Mouse (Mus musculus) thymus, adult 2 months (tissue): ENCODE data around the gene Hltf. TPM values are rescaled to one million over a fixed set of nuclear protein-coding genes. Genes with fewer than 3 reads are reported as not detected.
A peak's percentile ranks its signal among the peaks of the same experiment; 100 is the strongest.

Experiments used
- DNase-seq: peaks from one replicate; pipeline ENCODE4 v3.0.0; 2021
- H3K27ac ChIP-seq: fragments of 200-500 bp; 2 replicates; pipeline ENCODE4 v1.5.1; 2012; ENCODE audit warnings: low read length, control low read depth; ENCODE audit not compliant: control insufficient read depth, insufficient read depth
- H3K27me3 ChIP-seq: fragments of 200-500 bp; 2 replicates; pipeline ENCODE4 v1.6.1; 2012; ENCODE audit warnings: mild to moderate bottlenecking, low read length, moderate library complexity, mixed read lengths; ENCODE audit not compliant: control insufficient read depth, insufficient read depth
- H3K36me3 ChIP-seq: fragments of 200-500 bp; 2 replicates; pipeline ENCODE4 v1.6.1; 2012; ENCODE audit warnings: mild to moderate bottlenecking, low read length, moderate library complexity; ENCODE audit not compliant: control insufficient read depth, insufficient read depth
- H3K4me1 ChIP-seq: fragments of 200-500 bp; replicated peaks from 2 replicates; pipeline ENCODE4 v1.6.1; 2012; ENCODE audit warnings: low read length; ENCODE audit not compliant: control insufficient read depth, insufficient read depth
- H3K4me3 ChIP-seq: fragments of 200-500 bp; 2 replicates; pipeline ENCODE4 v1.5.1; 2012; ENCODE audit warnings: mild to moderate bottlenecking, low read length, control low read depth, moderate library complexity; ENCODE audit not compliant: control insufficient read depth, insufficient read depth
- CTCF ChIP-seq: fragments of 200-500 bp; IDR thresholded peaks from 2 replicates; pipeline ENCODE4 v1.5.1; 2012; ENCODE audit warnings: mild to moderate bottlenecking, control low read depth, low read length, moderate library complexity, borderline replicate concordance; ENCODE audit not compliant: control insufficient read depth, poor library complexity, insufficient read depth; ENCODE audit errors: extremely low read depth
- POLR2A ChIP-seq: fragments of 200-500 bp; IDR thresholded peaks from 2 replicates; pipeline ENCODE4 v1.6.1; 2012; ENCODE audit warnings: mild to moderate bottlenecking, low read length, control low read depth, moderate library complexity; ENCODE audit not compliant: control insufficient read depth, poor library complexity, insufficient read depth; ENCODE audit errors: extremely low read depth
- WGBS: fragments of 180-500 bp; shearing (Covaris S2); methylation state at CpG from one replicate; pipeline ENCODE4 v1.1.7; 2018; 5-methylcytosine and 5-hydroxymethylcytosine counted together
- polyA plus RNA-seq: library from polyadenylated mRNA; depleted of rRNA; stranded (reverse); fragments of >200 nt; gene quantifications from 2 replicates; pipeline ENCODE4 v1.2.3, GENCODE M21; 2012

Gene Hltf
- polyA plus RNA-seq, 1 experiment = 8.2 TPM

GRCm38 (mm10) chr3:20133745-20134144 lies 76.1 kb downstream of the Hltf start:
- DNase-seq = no peak
- Histone ChIP-seq H3K27ac (no peak overlapping the region), H3K27me3 (no peaks in the 10 kb centered on the region), H3K4me3 (no peak overlapping the region), H3K4me1 (no peaks in the 10 kb centered on the region), H3K36me3 (no peaks in the 10 kb centered on the region)
- no peak for TF ChIP-seq CTCF
- TF ChIP-seq POLR2A = no peak
- 95% methylated on average over 1 of the region's 1 CpGs for WGBS

- no peaks in the 10 kb centered on the region for H3K4me1 ChIP-seq
- 91% methylated on average over 3 of the region's 3 CpGs for WGBS
- no peak for DNase-seq
- TF ChIP-seq CTCF (no peak), POLR2A (no peak)
- H3K36me3 ChIP-seq = peaks cover 2% of the 10 kb centered on the region; the same call in 1 of the 2 replicates
- H3K27ac ChIP-seq = no peak overlapping the region
- H3K4me3 ChIP-seq = no peak overlapping the region
- no peaks in the 10 kb centered on the region for H3K27me3 ChIP-seq
Observed at GRCm38 (mm10) chr3:20134545-20134944, 76.9 kb downstream of the Hltf start.

- peaks cover 3% of the 10 kb centered on the region for H3K4me1 ChIP-seq
- TF ChIP-seq CTCF = no peak
- TF ChIP-seq POLR2A = no peak
- no peaks in the 10 kb centered on the region for H3K27me3 ChIP-seq
- no peak overlapping the region for H3K27ac ChIP-seq
- 62% methylated on average over 9 of the region's 9 CpGs for WGBS
- no peak overlapping the region for H3K4me3 ChIP-seq
- DNase-seq = no peak
- H3K36me3 ChIP-seq = peaks cover 4% of the 10 kb centered on the region; the same call in 1 of the 2 replicates
Observed at GRCm38 (mm10) chr3:20136868-20137581, 79.4 kb downstream of the Hltf start.

GRCm38 (mm10) chr3:20141240-20141639 lies 83.6 kb downstream of the Hltf start:
- DNase-seq = no peak
- H3K4me3 ChIP-seq = no peak overlapping the region
- no peak for TF ChIP-seq CTCF
- TF ChIP-seq POLR2A = no peak
- peaks cover 5% of the 10 kb centered on the region for H3K4me1 ChIP-seq
- H3K27ac ChIP-seq = no peak overlapping the region
- peaks cover 4% of the 10 kb centered on the region; the same call in 1 of the 2 replicates for H3K36me3 ChIP-seq
- no peaks in the 10 kb centered on the region for H3K27me3 ChIP-seq

GRCm38 (mm10) chr3:20141679-20142078 lies 84.1 kb downstream of the Hltf start:
- Histone ChIP-seq H3K4me3 (no peak overlapping the region), H3K36me3 (peaks cover 4% of the 10 kb centered on the region; the same call in 1 of the 2 replicates), H3K27ac (no peak overlapping the region), H3K4me1 (peaks cover 5% of the 10 kb centered on the region), H3K27me3 (no peaks in the 10 kb centered on the region)
- WGBS = 96% methylated on average over 1 of the region's 1 CpGs
- TF ChIP-seq POLR2A (no peak), CTCF (no peak)
- no peak for DNase-seq

GRCm38 (mm10) chr3:20142101-20142500 lies 84.5 kb downstream of the Hltf start:
- Histone ChIP-seq H3K27ac (no peak overlapping the region), H3K36me3 (peaks cover 4% of the 10 kb centered on the region; the same call in 1 of the 2 replicates), H3K4me1 (peaks cover 5% of the 10 kb centered on the region), H3K4me3 (no peak overlapping the region), H3K27me3 (no peaks in the 10 kb centered on the region)
- WGBS = 1% methylated on average over 2 of the region's 2 CpGs
- TF ChIP-seq POLR2A = no peak
- TF ChIP-seq CTCF = no peak
- DNase-seq = peak; percentile 35

GRCm38 (mm10) chr3:20142576-20142975 lies 85.0 kb downstream of the Hltf start:
- no peak overlapping the region for H3K4me3 ChIP-seq
- no peak overlapping the region for H3K27ac ChIP-seq
- H3K4me1 ChIP-seq = peaks cover 5% of the 10 kb centered on the region
- H3K36me3 ChIP-seq = peaks cover 4% of the 10 kb centered on the region; the same call in 1 of the 2 replicates
- WGBS = 62% methylated on average over 3 of the region's 3 CpGs
- H3K27me3 ChIP-seq = no peaks in the 10 kb centered on the region
- no peak for TF ChIP-seq POLR2A
- TF ChIP-seq CTCF = no peak
- no peak for DNase-seq

- 95% methylated on average over 3 of the region's 3 CpGs for WGBS
- no peak overlapping the region for H3K4me3 ChIP-seq
- TF ChIP-seq POLR2A (no peak), CTCF (no peak)
- no peak overlapping the region for H3K27ac ChIP-seq
- DNase-seq = no peak
- peaks cover 5% of the 10 kb centered on the region for H3K4me1 ChIP-seq
- no peaks in the 10 kb centered on the region for H3K27me3 ChIP-seq
- peaks cover 4% of the 10 kb centered on the region; the same call in 1 of the 2 replicates for H3K36me3 ChIP-seq
Observed at GRCm38 (mm10) chr3:20143726-20144125, 86.1 kb downstream of the Hltf start.
